Mouse (Mus musculus): ENCODE results near the gene Gramd2.
"Not testable (repeated sequence)": the region's sequence is repeated elsewhere in the genome, so short reads cannot be mapped to it uniquely, and the experiment has no call there.

Gene Gramd2

DNA sequence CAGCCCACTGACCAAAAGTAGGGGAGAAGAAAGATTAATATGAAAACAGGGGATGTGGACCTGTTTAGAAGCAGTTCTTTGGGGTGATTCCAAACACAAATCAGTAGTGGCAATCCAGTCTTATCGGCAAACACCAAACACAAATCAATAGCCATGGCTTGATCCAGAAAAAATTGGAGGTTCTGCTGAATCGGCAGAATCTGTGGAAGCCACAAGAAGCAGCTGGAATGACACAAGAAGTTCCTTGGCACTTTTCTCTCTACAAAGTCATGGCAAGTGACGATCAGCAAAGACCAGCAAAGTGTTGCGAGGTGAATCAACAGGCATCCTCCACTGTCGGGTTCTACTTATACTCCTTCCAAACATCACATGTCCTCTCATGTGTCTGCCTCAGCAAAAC, 41.2 kb downstream of the Gramd2 start:
- DNase-seq (ENCODE audit: low spot score): no peak

GRCm38 (mm10) chr9:59723096-59723657, 43.2 kb downstream of the Gramd2 start:
- DNase-seq (ENCODE audit: low spot score): peak; percentile 58

- DNase-seq (ENCODE audit: low spot score): no peak
Measured at GRCm38 (mm10) chr9:59723791-59724442, 44.0 kb downstream of the Gramd2 start.

GRCm38 (mm10) chr9:59725515-59725914, 45.6 kb downstream of the Gramd2 start:
- DNase-seq (ENCODE audit: low spot score): no peak

DNA sequence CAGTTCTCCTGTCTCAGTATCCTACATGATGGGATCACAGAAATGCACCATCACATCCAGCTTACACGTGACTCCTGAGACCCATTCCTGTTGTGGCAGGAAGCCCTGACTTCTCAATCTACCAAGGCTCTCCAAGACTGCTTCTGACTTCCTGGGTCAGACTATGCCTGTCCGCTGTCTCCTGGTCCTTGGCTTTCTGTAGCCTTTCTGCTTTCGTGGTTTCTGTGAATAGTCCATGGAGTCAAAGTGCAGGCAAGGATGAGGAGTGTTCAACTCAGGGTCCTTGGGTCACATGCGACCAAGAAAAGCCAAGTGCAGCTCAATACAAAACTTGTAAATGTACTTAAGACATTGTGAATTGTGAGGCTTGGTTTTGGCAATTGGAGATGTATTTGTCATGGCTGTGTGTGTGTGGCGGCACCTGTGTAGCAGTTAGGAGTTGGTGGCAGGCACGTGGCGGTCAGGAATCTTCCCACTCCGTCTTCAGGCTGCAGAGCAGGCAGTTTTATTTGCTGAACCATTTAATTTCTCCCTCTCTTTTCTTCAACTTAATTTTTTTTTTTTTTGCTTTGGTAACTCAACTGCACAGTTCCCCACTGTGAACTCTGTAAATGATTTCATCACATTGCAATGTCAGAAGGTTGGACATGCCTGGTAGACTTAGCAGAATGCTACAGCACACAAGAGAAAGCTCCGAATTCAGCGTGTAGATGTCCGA, 47.8 kb downstream of the Gramd2 start:
- DNase-seq (ENCODE audit: low spot score): no peak

DNA sequence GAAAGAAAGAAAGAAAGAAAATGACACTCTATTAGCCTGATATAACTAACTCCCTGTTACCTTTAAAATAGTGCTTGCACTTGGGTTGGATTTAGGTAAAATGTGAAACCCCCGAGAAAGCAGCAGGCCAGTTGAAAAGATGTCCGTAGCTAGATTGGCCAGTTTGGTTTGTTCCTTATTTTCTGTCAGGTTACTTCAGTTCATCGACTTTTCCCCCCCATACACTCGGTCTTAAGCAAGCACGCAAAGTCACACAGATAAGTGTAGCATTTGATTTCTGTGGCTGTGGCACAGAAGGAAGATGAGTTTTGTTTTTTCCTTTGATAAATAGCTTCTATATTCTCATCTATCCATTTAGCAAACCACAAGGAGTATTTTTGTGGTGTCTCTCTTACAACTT, 51.2 kb downstream of the Gramd2 start:
- no peak for DNase-seq (ENCODE audit: low spot score)

GRCm38 (mm10) chr9:59733075-59733474, 53.1 kb downstream of the Gramd2 start:
- no peak for DNase-seq (ENCODE audit: low spot score)

- DNase-seq (ENCODE audit: low spot score): no peak
Measured at GRCm38 (mm10) chr9:59735394-59735793, 55.5 kb downstream of the Gramd2 start.

GRCm38 (mm10) chr9:59740593-59740992, 60.6 kb downstream of the Gramd2 start:
- DNase-seq (ENCODE audit: low spot score): no peak

GRCm38 (mm10) chr9:59743903-59744302, 64.0 kb downstream of the Gramd2 start:
- DNase-seq (ENCODE audit: low spot score): no peak

DNA sequence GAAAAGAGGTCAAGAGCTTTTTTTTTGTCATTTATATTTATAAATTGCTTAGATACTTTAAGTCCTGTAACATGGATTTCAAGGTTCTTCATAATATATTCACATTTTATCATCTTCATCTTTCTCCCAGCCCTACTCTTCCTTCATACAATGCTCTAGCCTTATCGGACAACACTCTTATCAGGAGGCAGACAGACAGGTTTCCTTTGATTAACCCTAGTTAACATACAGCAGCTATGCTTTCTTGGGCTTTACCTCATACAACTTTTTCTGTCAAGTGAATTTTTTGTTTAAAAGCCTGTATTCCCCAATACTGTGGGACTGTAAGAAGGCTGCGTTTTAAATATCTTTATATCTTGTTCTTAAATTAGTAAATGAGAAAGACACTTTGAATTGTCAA, 68.4 kb downstream of the Gramd2 start:
- DNase-seq (ENCODE audit: low spot score): no peak

DNA sequence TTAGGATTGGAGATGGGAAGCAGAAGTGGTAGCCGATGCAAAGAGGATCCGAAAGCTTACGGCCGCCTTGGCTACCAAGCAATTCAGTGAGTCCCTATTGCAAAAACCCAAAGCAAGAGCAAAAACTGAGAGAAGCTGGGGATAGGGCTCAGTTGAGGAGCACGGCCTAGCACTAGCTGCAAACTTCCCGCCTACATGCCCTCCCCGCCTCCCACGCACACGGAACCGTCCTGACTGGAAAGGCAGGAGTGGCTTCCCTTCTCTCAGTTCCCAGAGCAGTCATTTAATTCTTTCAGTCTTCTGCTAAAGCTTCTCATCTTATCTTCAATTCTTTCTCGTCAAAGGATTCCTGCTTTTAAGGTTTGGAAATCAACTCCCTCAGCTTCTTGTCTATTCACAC, 69.0 kb downstream of the Gramd2 start:
- no peak for DNase-seq (ENCODE audit: low spot score)

DNA sequence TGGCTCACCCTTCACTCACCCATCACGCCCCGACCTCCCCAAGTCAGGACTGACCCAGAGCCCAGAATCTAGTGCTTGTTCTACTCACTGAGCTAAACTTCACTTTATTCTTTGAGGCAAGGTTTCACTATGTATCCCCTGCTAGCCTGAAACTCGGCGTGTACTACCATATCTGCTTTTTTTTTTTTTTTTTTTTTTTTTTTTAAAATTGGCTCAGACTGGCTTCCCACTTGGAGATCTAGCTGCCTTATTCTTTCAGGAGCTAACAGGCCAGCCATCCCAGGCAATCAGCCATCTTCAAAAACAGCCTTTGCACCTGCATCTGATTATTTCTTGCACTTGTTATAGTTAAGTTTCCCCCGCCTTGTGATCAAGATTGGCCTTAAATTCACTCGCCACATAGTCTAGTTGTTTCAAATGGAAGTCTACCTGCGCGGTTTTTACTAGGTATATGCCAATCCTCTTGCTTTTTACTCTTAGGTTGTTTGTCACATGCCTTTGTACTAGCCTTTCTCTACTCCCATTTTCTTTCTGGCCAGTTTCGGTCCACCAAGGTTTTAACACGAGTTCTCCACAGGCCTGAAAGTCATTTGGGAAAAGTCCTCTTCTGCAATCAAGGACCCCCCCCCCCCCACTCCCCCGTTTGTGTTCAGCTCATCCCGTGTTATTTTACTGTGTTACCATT, 69.8 kb downstream of the Gramd2 start:
- no peak for DNase-seq (ENCODE audit: low spot score)

DNA sequence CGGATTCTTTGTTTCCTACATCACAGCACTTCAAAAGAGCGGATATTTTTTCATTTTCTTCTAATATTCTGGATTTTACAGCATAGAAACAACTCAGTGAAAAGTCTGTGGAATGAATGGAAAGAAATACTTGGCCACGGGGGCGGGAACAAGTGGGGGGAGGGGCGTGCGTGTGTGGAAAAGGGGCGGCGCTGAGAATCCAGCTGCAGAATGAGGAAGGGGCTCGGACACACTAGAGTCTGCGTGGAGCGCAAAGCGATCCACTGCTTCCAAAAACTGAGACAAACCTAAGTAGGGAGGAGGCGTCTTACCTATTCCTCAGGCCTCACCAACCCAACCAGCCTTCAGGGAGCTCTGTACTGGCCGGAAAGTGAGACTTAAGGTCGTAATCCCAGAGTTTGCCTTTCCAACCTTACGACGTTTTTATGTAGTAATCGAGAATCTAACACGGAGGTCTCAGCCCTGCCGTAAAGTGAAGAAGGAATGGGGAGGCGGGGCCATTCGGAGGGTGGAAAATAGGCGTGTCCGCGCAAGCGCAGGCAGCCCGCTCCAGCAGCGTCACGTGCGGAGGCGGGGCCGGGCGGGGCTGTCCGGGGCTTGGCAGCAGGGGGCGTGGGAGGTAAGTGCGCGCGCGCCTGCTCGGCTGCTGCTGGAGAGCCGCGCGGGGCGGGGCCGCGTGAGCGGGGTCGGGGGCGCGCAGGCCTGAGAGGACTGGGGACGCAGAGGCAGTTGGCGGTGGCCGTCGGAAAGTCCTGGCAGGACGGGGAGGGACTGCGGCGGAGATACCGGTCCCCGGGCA, 70.5 kb downstream of the Gramd2 start, which contains the start of the genes Senp8 and Myo9a:
Gene Senp8, minus strand, starts transcription at position 444 of the 799 bp plus-strand sequence.
Gene Myo9a, plus strand, starts transcription at position 630 of the 799 bp plus-strand sequence.
- DNase-seq (ENCODE audit: low spot score): peak; percentile 100

DNA sequence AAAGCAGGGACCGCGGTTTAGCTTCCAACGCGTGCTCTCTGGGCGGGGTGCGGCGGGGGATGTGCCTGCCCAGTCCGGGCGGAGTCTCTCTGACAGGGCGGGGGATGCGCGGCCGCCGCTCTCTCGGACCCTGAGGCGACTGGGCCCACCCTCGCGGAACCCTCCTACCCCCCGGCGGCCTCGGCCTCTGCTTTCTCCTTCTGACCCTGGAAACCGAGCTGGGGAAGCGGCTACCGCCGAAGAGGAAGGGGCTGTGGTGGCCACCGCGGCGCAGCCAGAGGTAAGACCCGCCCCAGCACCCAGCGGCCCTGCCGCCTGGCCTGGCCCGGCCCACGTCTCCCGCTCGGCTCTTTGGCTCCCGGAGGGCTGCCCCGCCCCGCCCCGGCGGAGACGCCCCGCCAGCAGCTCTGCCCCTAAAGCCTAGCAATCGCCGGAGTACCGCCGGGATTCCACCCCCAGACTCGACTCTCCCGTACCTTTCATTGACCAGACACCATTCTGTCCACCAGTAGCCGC, 71.2 kb downstream of the Gramd2 start:
- peak; percentile 75 for DNase-seq (ENCODE audit: low spot score)

DNA sequence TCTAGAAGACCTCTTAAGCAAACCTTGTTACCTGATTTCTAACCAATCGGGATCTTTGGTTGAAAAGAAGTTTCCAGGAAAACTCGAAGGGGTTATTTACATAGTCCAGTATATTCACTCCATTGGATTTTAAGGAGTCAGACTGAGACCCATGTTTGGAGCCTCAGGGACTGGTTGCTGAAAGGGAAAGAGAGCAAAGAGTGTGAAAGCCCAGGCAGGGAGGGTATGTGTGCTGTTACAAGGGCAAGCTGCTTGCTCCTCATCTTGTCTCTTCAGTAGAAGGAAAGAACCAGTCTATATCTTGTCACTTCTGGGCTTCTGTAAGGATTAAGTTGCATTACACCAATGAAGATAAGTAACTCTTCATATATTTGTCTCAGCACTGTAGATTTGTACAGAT, 72.0 kb downstream of the Gramd2 start:
- no peak for DNase-seq (ENCODE audit: low spot score)

- DNase-seq (ENCODE audit: low spot score): no peak
Measured at GRCm38 (mm10) chr9:59755199-59755598, 75.3 kb downstream of the Gramd2 start.

- not testable (repeated sequence) for DNase-seq (ENCODE audit: low spot score)
Measured at GRCm38 (mm10) chr9:59757016-59757415, 77.1 kb downstream of the Gramd2 start.

GRCm38 (mm10) chr9:59760515-59760914, 80.6 kb downstream of the Gramd2 start:
- peak; percentile 5 for DNase-seq (ENCODE audit: low spot score)

- not testable (repeated sequence) for DNase-seq (ENCODE audit: low spot score)
Measured at GRCm38 (mm10) chr9:59766966-59767461, 87.1 kb downstream of the Gramd2 start.
